Mouse (Mus musculus) cerebellum, postnatal 25 days (tissue): ENCODE measurements at regions not wholly inside any gene's neighbourhood (a gene's known extent, or its start where the extent isn't known, plus 50 kb on each side); places are given as distances from the start of the nearest gene placed in this dataset.
"Not testable (repeated sequence)": the region's sequence is repeated elsewhere in the genome, so short reads cannot be mapped to it uniquely, and the experiment has no call there.

Experiments used
- DNase-seq, 2 experiments: peaks; one replicate each; pipeline ENCODE4 v3.0.0; 2021; ENCODE audit warnings: mixed read lengths in 2 of 2

- peak; percentile 34 to 59 for DNase-seq
Measured at GRCm38 (mm10) chr12:18207941-18208340, 306.4 kb upstream of the 5730507C01Rik start.

GRCm38 (mm10) chr12:18216432-18216926 is 297.8 kb upstream of the 5730507C01Rik start:
- not testable (repeated sequence) for DNase-seq

- no peak for DNase-seq
Measured at GRCm38 (mm10) chr12:18224516-18224915, 289.8 kb upstream of the 5730507C01Rik start.

GRCm38 (mm10) chr12:18226691-18227090 is 287.6 kb upstream of the 5730507C01Rik start:
- DNase-seq: no peak

- DNase-seq: not testable (repeated sequence)
Measured at GRCm38 (mm10) chr12:18231896-18232295, 282.4 kb upstream of the 5730507C01Rik start.

GRCm38 (mm10) chr12:18236330-18236729 is 278.0 kb upstream of the 5730507C01Rik start:
- not testable (repeated sequence) for DNase-seq

- no peak for DNase-seq
Measured at GRCm38 (mm10) chr12:18237549-18237948, 276.8 kb upstream of the 5730507C01Rik start.
